Mouse (Mus musculus) ES-E14 (cell line): ENCODE measurements at regions not wholly inside any gene's neighbourhood (a gene's known extent, or its start where the extent isn't known, plus 50 kb on each side); places are given as distances from the start of the nearest gene placed in this dataset.
A peak's percentile ranks its signal among the peaks of the same experiment; 100 is the strongest.

Experiments used
- DNase-seq: peaks from one replicate; pipeline ENCODE4 v3.0.0-alpha.2; 2013; ENCODE audit warnings: low read depth, low spot score
- H3K27ac ChIP-seq: 2 replicates; pipeline ENCODE4 v1.5.1; 2012; ENCODE audit warnings: low read depth, mild to moderate bottlenecking, low read length, moderate library complexity, mixed read lengths; ENCODE audit not compliant: poor library complexity, insufficient read depth, severe bottlenecking
- H3K36me3 ChIP-seq: 2 replicates; pipeline ENCODE4 v1.6.1; 2012; ENCODE audit warnings: mild to moderate bottlenecking, low read length, moderate library complexity, mixed read lengths; ENCODE audit not compliant: control insufficient read depth, poor library complexity, insufficient read depth, severe bottlenecking
- H3K4me1 ChIP-seq, 2 experiments: fragments of 150-350 bp in 1 of 2; sonication (generic) in 1 of 2; 2 replicates each; pipeline ENCODE4 v1.6.1; 2012; ENCODE audit warnings: low read length in 2 of 2, mild to moderate bottlenecking in 1 of 2, mixed read lengths in 1 of 2; ENCODE audit not compliant: control insufficient read depth in 2 of 2, insufficient read depth in 2 of 2, poor library complexity in 1 of 2
- H3K4me3 ChIP-seq, 2 experiments: fragments of 150-350 bp in 1 of 2; sonication (generic) in 1 of 2; 2 replicates each; pipeline ENCODE4 v1.5.1; 2012; ENCODE audit warnings: low read length in 2 of 2, low read depth in 1 of 2, mild to moderate bottlenecking in 1 of 2, mixed read lengths in 1 of 2; ENCODE audit not compliant: insufficient read depth in 1 of 2, poor library complexity in 1 of 2, severe bottlenecking in 1 of 2
- H3K9ac ChIP-seq: 2 replicates; pipeline ENCODE4 v1.6.1; 2012; ENCODE audit warnings: low read depth, mild to moderate bottlenecking, low read length, mixed read lengths; ENCODE audit not compliant: poor library complexity, insufficient read depth, severe bottlenecking
- H3K9me3 ChIP-seq: fragments of 150-350 bp; sonication (generic); 2 replicates; pipeline ENCODE4 v1.6.1; 2012; ENCODE audit warnings: low read depth, mild to moderate bottlenecking, low read length; ENCODE audit not compliant: control insufficient read depth, insufficient read depth
- CHD2 ChIP-seq: IDR thresholded peaks from 2 replicates; pipeline ENCODE4 v1.6.1; 2014; ENCODE audit warnings: mild to moderate bottlenecking, low read depth, low read length, inconsistent platforms
- HCFC1 ChIP-seq: IDR thresholded peaks from 2 replicates; pipeline ENCODE4 v1.6.1; 2012; ENCODE audit warnings: low read length, inconsistent platforms, borderline replicate concordance; ENCODE audit not compliant: insufficient read depth
- MAFK ChIP-seq: IDR thresholded peaks from 2 replicates; pipeline ENCODE4 v1.6.1; 2014; ENCODE audit warnings: mild to moderate bottlenecking, low read depth, low read length, inconsistent platforms; ENCODE audit not compliant: insufficient read depth
- ZC3H11A ChIP-seq: IDR thresholded peaks from 2 replicates; pipeline ENCODE4 v1.6.1; 2012; ENCODE audit warnings: low read depth, mild to moderate bottlenecking, inconsistent platforms, low read length, borderline replicate concordance
- ZNF384 ChIP-seq: IDR thresholded peaks from 2 replicates; pipeline ENCODE4 v1.6.1; 2012; ENCODE audit warnings: low read depth, low read length, inconsistent platforms
- in situ Hi-C, 2 experiments: fragments of 600-800 bp; cut with MboI; formaldehyde crosslinking; loops; one replicate each; pipeline ENCODE4 v1.15.1; 2025; ENCODE audit warnings: low sequenced_read_pairs in 2 of 2, inconsistent platforms in 1 of 2; ENCODE audit not compliant: unreplicated experiment in 2 of 2

- no peaks in the 10 kb centered on the region for H3K4me1 ChIP-seq
- TF ChIP-seq CHD2 (no peak), ZNF384 (no peak), MAFK (no peak), HCFC1 (no peak), ZC3H11A (no peak)
- H3K9ac ChIP-seq = no peak overlapping the region
- H3K27ac ChIP-seq = no peak overlapping the region
- in situ Hi-C loops = no loop called here
- H3K9me3 ChIP-seq = no peaks in the 10 kb centered on the region
- no peak for DNase-seq
- no peak overlapping the region for H3K4me3 ChIP-seq
- H3K36me3 ChIP-seq = no peaks in the 10 kb centered on the region
These were observed 179.4 kb upstream of the Ctso start for GRCm38 (mm10) chr3:81752955-81753354.

- no peak overlapping the region for H3K27ac ChIP-seq
- TF ChIP-seq HCFC1 (no peak), CHD2 (no peak), ZNF384 (no peak), MAFK (no peak), ZC3H11A (no peak)
These were observed 172.0 kb upstream of the Ctso start for GRCm38 (mm10) chr3:81760383-81760782.

GRCm38 (mm10) chr3:81760914-81761313, 171.5 kb upstream of the Ctso start:
- no peak for DNase-seq
- in situ Hi-C loops = no loop called here
- H3K27ac ChIP-seq = no peak overlapping the region

More at GRCm38 (mm10) chr3:81760383-81760782, 172.0 kb upstream of the Ctso start:
- Histone ChIP-seq H3K9ac (no peak overlapping the region), H3K4me3 (no peak overlapping the region), H3K4me1 (no peaks in the 10 kb centered on the region), H3K36me3 (no peaks in the 10 kb centered on the region), H3K9me3 (no peaks in the 10 kb centered on the region)
- DNase-seq = no peak
- in situ Hi-C loops = no loop called here

GRCm38 (mm10) chr3:81771812-81772211, 160.6 kb upstream of the Ctso start:
- TF ChIP-seq CHD2 = no peak
- no peak for TF ChIP-seq ZC3H11A
- no peak for TF ChIP-seq MAFK
- in situ Hi-C loops = no loop called here

More at GRCm38 (mm10) chr3:81760914-81761313, 171.5 kb upstream of the Ctso start:
- no peak overlapping the region for H3K9ac ChIP-seq
- TF ChIP-seq MAFK = no peak
- no peak for TF ChIP-seq CHD2
- no peak for TF ChIP-seq ZNF384
- TF ChIP-seq ZC3H11A = no peak
- TF ChIP-seq HCFC1 = no peak
- no peaks in the 10 kb centered on the region for H3K36me3 ChIP-seq
- no peaks in the 10 kb centered on the region for H3K4me1 ChIP-seq
- H3K4me3 ChIP-seq = no peak overlapping the region
- no peaks in the 10 kb centered on the region for H3K9me3 ChIP-seq

GRCm38 (mm10) chr3:81773012-81773411, 159.4 kb upstream of the Ctso start:
- TF ChIP-seq ZNF384 = no peak
- peak; percentile 97 for TF ChIP-seq MAFK

More at GRCm38 (mm10) chr3:81771812-81772211, 160.6 kb upstream of the Ctso start:
- Histone ChIP-seq H3K36me3 (no peaks in the 10 kb centered on the region), H3K9ac (no peak overlapping the region), H3K9me3 (no peaks in the 10 kb centered on the region), H3K27ac (no peak overlapping the region), H3K4me3 (no peak overlapping the region), H3K4me1 (no peaks in the 10 kb centered on the region)
- no peak for DNase-seq

More at GRCm38 (mm10) chr3:81773012-81773411, 159.4 kb upstream of the Ctso start:
- H3K36me3 ChIP-seq = no peaks in the 10 kb centered on the region
- H3K4me1 ChIP-seq = no peaks in the 10 kb centered on the region
- no peaks in the 10 kb centered on the region for H3K9me3 ChIP-seq
- DNase-seq = no peak
- no peak overlapping the region for H3K4me3 ChIP-seq
- H3K27ac ChIP-seq = no peak overlapping the region
- no peak overlapping the region for H3K9ac ChIP-seq
- in situ Hi-C loops = no loop called here
